Mouse (Mus musculus): Measurements from ENCODE around the gene Tas2r118. TPM values are rescaled to one million over a fixed set of nuclear protein-coding genes. Genes with fewer than 3 reads are reported as not detected.

Tas2r118 gene
- polyA plus RNA-seq (2011; ENCODE audit: insufficient read depth, insufficient read length, low read depth, missing spikeins): not detected in 2 replicates

DNA sequence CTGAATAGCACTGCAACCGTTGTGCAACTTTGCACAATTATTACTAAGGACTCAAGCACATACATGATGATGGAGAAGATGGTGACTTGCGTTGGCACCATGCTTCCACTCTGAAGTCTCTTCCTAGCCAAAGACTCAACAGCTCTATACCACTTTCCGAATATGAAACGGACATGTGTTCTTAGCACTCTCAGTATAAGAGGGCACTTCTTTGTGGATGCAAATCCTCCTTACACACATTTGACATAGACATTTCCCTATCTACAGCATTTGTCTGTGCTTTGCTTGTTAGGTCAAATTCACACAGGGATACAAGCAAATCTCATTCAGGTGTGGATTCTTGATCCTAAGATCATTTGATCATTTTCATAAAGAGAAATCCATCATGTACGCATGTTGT lies at the start of gene Tas2r118:
TSS of gene Tas2r118 (minus strand) at position 101 of the 400 bp plus-strand sequence.
- Histone ChIP-seq H3K4me1 (ENCODE audit: control insufficient read depth, insufficient read depth, low read length) (no peaks in the 10 kb centered on the region), H3K9ac (ENCODE audit: low read depth, poor library complexity, severe bottlenecking) (no peak within 1 kb of the TSS), H3K27me3 (ENCODE audit: control insufficient read depth, insufficient read depth, low read length, poor library complexity, severe bottlenecking) (no peaks in the 10 kb centered on the region), H3K27ac (ENCODE audit: insufficient read depth, low read length) (no peak within 1 kb of the TSS), H3K36me3 (ENCODE audit: control insufficient read depth, insufficient read depth, low read length, poor library complexity, severe bottlenecking) (no peaks in the 10 kb centered on the region), H3K9me3 (replicated peaks; ENCODE audit: control insufficient read depth, insufficient read depth, low read length, poor library complexity, severe bottlenecking) (no peaks in the 10 kb centered on the region), H3K4me3 (ENCODE audit: low read depth, low read length) (no peak within 1 kb of the TSS)
- TF ChIP-seq EP300 (IDR thresholded peaks at IDR 0.05; ENCODE audit: insufficient read depth, low read depth, low read length) (no peak), POLR2A (IDR thresholded peaks at IDR 0.05; ENCODE audit: insufficient read depth, low read length) (no peak), CTCF (IDR thresholded peaks at IDR 0.05; ENCODE audit: low read depth, low read length) (no peak)

DNA sequence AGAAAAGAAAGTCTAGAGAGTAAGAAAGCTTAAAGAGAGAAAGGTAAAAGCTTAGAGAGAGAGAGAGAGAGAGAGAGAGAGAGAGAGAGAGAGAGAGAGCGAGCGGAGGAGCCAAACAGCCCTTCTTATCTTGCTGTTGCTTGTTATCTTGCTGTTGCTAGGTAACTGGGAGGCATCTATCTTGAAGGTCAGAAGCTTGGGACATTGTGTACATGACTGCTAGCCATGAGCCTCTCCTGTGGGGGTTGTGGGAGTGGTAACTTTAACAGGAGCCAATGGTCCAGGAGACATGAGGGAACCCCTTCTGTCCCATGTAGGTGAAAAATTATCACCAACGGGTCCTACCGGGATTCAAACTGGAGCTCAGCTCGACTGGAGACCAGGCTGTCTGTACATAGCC lies 48.5 kb upstream of the Tas2r118 start:
- Histone ChIP-seq H3K27me3 (ENCODE audit: control insufficient read depth, insufficient read depth, low read length, poor library complexity, severe bottlenecking) (no peaks in the 10 kb centered on the region), H3K4me3 (ENCODE audit: low read depth, low read length) (no peak overlapping the region), H3K27ac (ENCODE audit: insufficient read depth, low read length) (no peak overlapping the region), H3K9me3 (replicated peaks; ENCODE audit: control insufficient read depth, insufficient read depth, low read length, poor library complexity, severe bottlenecking) (no peaks in the 10 kb centered on the region; the same call in 1 of the 2 replicates), H3K36me3 (ENCODE audit: control insufficient read depth, insufficient read depth, low read length, poor library complexity, severe bottlenecking) (no peaks in the 10 kb centered on the region), H3K4me1 (ENCODE audit: control insufficient read depth, insufficient read depth, low read length) (no peaks in the 10 kb centered on the region), H3K9ac (ENCODE audit: low read depth, poor library complexity, severe bottlenecking) (no peak overlapping the region)
- TF ChIP-seq EP300 (IDR thresholded peaks at IDR 0.05; ENCODE audit: insufficient read depth, low read depth, low read length) (no peak), CTCF (IDR thresholded peaks at IDR 0.05; ENCODE audit: low read depth, low read length) (no peak), POLR2A (IDR thresholded peaks at IDR 0.05; ENCODE audit: insufficient read depth, low read length) (no peak)

DNA sequence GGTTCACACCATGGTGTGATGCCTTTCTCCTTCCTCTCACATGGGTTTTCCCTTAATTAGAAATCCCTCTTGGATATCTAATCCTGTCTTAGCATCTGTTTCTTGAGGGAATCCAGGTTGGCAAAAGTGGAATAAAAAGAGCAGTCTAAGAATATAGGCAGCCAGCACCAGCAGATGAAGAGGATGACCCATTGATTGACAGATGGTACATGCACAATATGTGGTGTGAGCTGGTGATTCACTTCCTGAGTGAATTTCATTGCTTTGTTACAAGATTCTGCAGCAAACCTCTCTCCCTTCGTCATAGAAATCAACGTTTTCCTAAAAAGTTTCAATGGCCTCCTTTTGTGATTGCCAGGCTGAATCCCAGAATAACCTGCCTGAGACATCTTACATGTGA lies 23.4 kb upstream of the Tas2r118 start:
- Histone ChIP-seq H3K36me3 (ENCODE audit: control insufficient read depth, insufficient read depth, low read length, poor library complexity, severe bottlenecking) (no peaks in the 10 kb centered on the region), H3K4me3 (ENCODE audit: low read depth, low read length) (no peak overlapping the region), H3K27me3 (ENCODE audit: control insufficient read depth, insufficient read depth, low read length, poor library complexity, severe bottlenecking) (no peaks in the 10 kb centered on the region), H3K9me3 (replicated peaks; ENCODE audit: control insufficient read depth, insufficient read depth, low read length, poor library complexity, severe bottlenecking) (no peaks in the 10 kb centered on the region), H3K9ac (ENCODE audit: low read depth, poor library complexity, severe bottlenecking) (no peak overlapping the region), H3K27ac (ENCODE audit: insufficient read depth, low read length) (no peak overlapping the region), H3K4me1 (ENCODE audit: control insufficient read depth, insufficient read depth, low read length) (no peaks in the 10 kb centered on the region)
- no peak for TF ChIP-seq EP300 (IDR thresholded peaks at IDR 0.05; ENCODE audit: insufficient read depth, low read depth, low read length)
- no peak for TF ChIP-seq POLR2A (IDR thresholded peaks at IDR 0.05; ENCODE audit: insufficient read depth, low read length)
- no peak for TF ChIP-seq CTCF (IDR thresholded peaks at IDR 0.05; ENCODE audit: low read depth, low read length)

DNA sequence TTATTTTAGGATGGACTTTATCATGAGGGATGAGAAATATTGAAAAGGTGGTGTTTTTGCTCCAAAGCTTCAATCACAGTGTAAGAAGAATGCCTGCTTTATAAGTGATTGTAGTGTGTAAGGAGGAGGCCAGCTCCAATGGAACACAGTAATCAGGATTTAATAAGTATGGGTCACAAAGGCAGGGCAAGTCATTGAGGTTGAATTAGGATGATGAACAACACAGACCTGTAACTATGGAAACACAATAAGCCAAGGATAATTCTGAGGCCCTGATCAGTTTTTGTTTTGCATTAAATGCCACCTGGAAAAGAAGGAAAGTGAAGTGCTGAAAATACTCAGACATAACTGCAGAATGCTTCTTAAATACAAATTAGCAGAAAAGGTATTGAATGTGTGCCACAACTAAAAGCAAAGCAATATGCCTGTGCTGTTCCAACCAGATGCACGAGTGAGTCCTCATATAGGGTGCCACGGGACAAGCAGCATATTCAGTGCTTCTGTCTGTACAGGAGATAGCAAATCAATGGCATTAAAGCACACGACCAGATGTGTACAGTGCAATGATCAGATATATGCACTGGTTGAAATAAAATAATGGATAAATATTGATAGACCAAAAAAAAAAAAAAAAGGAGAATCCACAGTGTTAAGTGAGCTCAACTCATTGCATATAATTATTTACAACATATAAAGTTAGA lies 21.0 kb upstream of the Tas2r118 start:
- Histone ChIP-seq H3K36me3 (ENCODE audit: control insufficient read depth, insufficient read depth, low read length, poor library complexity, severe bottlenecking) (no peaks in the 10 kb centered on the region), H3K9me3 (replicated peaks; ENCODE audit: control insufficient read depth, insufficient read depth, low read length, poor library complexity, severe bottlenecking) (no peaks in the 10 kb centered on the region), H3K27ac (ENCODE audit: insufficient read depth, low read length) (no peak overlapping the region), H3K9ac (ENCODE audit: low read depth, poor library complexity, severe bottlenecking) (no peak overlapping the region), H3K4me1 (ENCODE audit: control insufficient read depth, insufficient read depth, low read length) (no peaks in the 10 kb centered on the region), H3K4me3 (ENCODE audit: low read depth, low read length) (no peak overlapping the region), H3K27me3 (ENCODE audit: control insufficient read depth, insufficient read depth, low read length, poor library complexity, severe bottlenecking) (no peaks in the 10 kb centered on the region)
- TF ChIP-seq POLR2A (IDR thresholded peaks at IDR 0.05; ENCODE audit: insufficient read depth, low read length) (no peak), EP300 (IDR thresholded peaks at IDR 0.05; ENCODE audit: insufficient read depth, low read depth, low read length) (no peak), CTCF (IDR thresholded peaks at IDR 0.05; ENCODE audit: low read depth, low read length) (no peak)

DNA sequence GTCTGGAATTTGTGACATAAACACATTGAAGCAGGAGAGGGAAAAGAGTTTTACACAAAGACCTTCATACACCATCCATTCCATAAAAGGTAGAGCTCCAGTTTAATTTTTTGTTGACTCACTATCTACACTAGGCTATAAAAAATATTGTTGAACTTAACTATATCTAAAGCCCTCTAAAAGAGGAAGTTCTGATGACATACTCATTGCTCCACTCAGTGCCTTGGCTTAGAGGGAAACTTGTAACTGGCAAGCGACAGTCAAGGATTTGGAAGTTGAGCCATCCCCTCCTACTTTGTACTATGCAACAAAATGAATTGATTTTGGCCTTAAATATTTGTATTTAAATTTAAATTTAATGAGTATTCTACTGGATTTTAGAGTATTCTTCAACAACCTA lies 16.4 kb upstream of the Tas2r118 start:
- Histone ChIP-seq H3K9ac (ENCODE audit: low read depth, poor library complexity, severe bottlenecking) (no peak overlapping the region), H3K36me3 (ENCODE audit: control insufficient read depth, insufficient read depth, low read length, poor library complexity, severe bottlenecking) (no peaks in the 10 kb centered on the region), H3K27me3 (ENCODE audit: control insufficient read depth, insufficient read depth, low read length, poor library complexity, severe bottlenecking) (no peaks in the 10 kb centered on the region)

DNA sequence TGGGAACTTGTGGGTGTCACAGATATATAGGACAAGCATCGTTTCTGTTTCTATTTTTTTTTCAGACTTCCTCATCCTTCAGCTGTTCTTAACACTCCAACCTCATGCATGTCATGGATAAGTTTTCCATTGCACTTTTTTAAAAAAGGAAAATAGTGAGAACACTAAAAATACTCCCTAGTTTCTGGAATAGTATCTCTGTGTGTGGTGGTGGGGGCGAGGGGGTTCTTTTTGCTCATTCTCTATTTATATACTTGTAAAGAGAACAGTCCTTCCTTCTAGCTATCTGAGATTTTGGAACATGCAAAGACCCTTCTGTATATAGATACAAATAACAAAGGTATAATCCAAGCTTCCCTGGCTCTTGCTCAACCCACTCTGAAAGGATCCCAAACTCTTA lies 2.9 kb downstream of the Tas2r118 start:
- Histone ChIP-seq H3K9me3 (replicated peaks; ENCODE audit: control insufficient read depth, insufficient read depth, low read length, poor library complexity, severe bottlenecking) (no peaks in the 10 kb centered on the region), H3K4me1 (ENCODE audit: control insufficient read depth, insufficient read depth, low read length) (no peaks in the 10 kb centered on the region), H3K27ac (ENCODE audit: insufficient read depth, low read length) (no peak overlapping the region), H3K4me3 (ENCODE audit: low read depth, low read length) (no peak overlapping the region), H3K27me3 (ENCODE audit: control insufficient read depth, insufficient read depth, low read length, poor library complexity, severe bottlenecking) (no peaks in the 10 kb centered on the region), H3K36me3 (ENCODE audit: control insufficient read depth, insufficient read depth, low read length, poor library complexity, severe bottlenecking) (no peaks in the 10 kb centered on the region), H3K9ac (ENCODE audit: low read depth, poor library complexity, severe bottlenecking) (no peak overlapping the region)
- TF ChIP-seq CTCF (IDR thresholded peaks at IDR 0.05; ENCODE audit: low read depth, low read length) (no peak), EP300 (IDR thresholded peaks at IDR 0.05; ENCODE audit: insufficient read depth, low read depth, low read length) (no peak), POLR2A (IDR thresholded peaks at IDR 0.05; ENCODE audit: insufficient read depth, low read length) (no peak)

More for the DNA sequence above, 16.4 kb upstream of the Tas2r118 start:
- no peaks in the 10 kb centered on the region for H3K9me3 ChIP-seq (replicated peaks; ENCODE audit: control insufficient read depth, insufficient read depth, low read length, poor library complexity, severe bottlenecking)
- H3K27ac ChIP-seq (ENCODE audit: insufficient read depth, low read length): no peak overlapping the region
- H3K4me3 ChIP-seq (ENCODE audit: low read depth, low read length): no peak overlapping the region
- no peaks in the 10 kb centered on the region for H3K4me1 ChIP-seq (ENCODE audit: control insufficient read depth, insufficient read depth, low read length)
- TF ChIP-seq EP300 (IDR thresholded peaks at IDR 0.05; ENCODE audit: insufficient read depth, low read depth, low read length): no peak
- no peak for TF ChIP-seq CTCF (IDR thresholded peaks at IDR 0.05; ENCODE audit: low read depth, low read length)
- TF ChIP-seq POLR2A (IDR thresholded peaks at IDR 0.05; ENCODE audit: insufficient read depth, low read length): no peak
